Mouse (Mus musculus) midbrain, embryonic 10.5 days (tissue): ENCODE results near the gene Ak2. TPM values are rescaled to one million over a fixed set of nuclear protein-coding genes. Genes with fewer than 3 reads are reported as not detected.

Experiments used
- DNase-seq: peaks from one replicate; pipeline ENCODE4 v3.0.0-alpha.2; 2017; ENCODE audit warnings: low spot score
- H3K27ac ChIP-seq: fragments of 300-500 bp; sonication (generic); replicated peaks from 2 replicates; pipeline ENCODE4 v1.5.1; 2016; ENCODE audit warnings: mild to moderate bottlenecking
- H3K27me3 ChIP-seq: fragments of 300-500 bp; sonication (generic); 2 replicates; pipeline ENCODE4 v1.6.1; 2016; ENCODE audit warnings: low read depth, mild to moderate bottlenecking; ENCODE audit not compliant: poor library complexity, severe bottlenecking
- H3K36me3 ChIP-seq: fragments of 300-500 bp; sonication (generic); 2 replicates; pipeline ENCODE4 v1.6.1; 2016; ENCODE audit warnings: mild to moderate bottlenecking, moderate library complexity
- H3K4me1 ChIP-seq: fragments of 300-500 bp; sonication (generic); 2 replicates; pipeline ENCODE4 v1.6.1; 2016
- H3K4me3 ChIP-seq: fragments of 300-500 bp; sonication (generic); 2 replicates; pipeline ENCODE4 v1.5.1; 2016; ENCODE audit warnings: mild to moderate bottlenecking, moderate library complexity
- H3K9me3 ChIP-seq: fragments of 300-500 bp; sonication (generic); replicated peaks from 2 replicates; pipeline ENCODE4 v1.6.1; 2016; ENCODE audit warnings: mild to moderate bottlenecking
- WGBS: fragments of 180-500 bp; shearing (Covaris S2); methylation state at CpG from one replicate; pipeline ENCODE4 v1.1.7; 2016; 5-methylcytosine and 5-hydroxymethylcytosine counted together
- polyA plus RNA-seq: library from polyadenylated mRNA; unstranded; fragments of >200 nt; fragmentation: Nextera tagmentation; extraction: Ambion mirVana; gene quantifications from 2 replicates; pipeline ENCODE4 v1.2.1, GENCODE M21; 2016

Ak2 gene
- 187 and 205 TPM in 2 replicates for polyA plus RNA-seq

DNA sequence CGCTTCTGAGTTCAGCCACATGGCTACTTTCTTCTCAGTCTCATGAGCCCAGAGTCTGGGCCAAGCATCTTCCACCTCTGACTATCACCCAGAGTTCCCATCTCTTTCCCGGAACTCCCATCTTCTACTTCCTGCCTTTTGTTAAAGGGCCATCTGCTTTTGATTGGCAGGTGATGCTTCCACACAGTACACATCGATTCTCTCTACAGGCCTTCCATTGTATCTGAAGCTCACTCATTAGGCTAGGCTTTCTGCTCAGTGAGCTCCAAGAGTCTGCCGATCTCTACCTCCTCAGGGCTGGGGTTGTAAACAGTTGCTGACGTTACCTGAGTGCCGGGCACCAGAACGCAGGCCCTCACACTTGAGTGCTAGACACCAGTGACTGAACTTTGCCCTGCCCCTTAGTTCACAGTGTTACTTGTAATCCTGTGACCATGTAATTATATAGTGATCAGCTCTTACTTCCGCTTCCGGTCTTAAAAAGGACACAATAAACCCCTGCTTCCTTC is at the start of gene Ak2:
Gene Ak2, plus strand, starts transcription at position 459 of the 509 bp plus-strand sequence.
- Histone ChIP-seq H3K4me1 (peaks cover 31% of the 10 kb centered on the region), H3K27ac (peak within 1 kb of the TSS; percentile 88), H3K9me3 (no peaks in the 10 kb centered on the region)

DNA sequence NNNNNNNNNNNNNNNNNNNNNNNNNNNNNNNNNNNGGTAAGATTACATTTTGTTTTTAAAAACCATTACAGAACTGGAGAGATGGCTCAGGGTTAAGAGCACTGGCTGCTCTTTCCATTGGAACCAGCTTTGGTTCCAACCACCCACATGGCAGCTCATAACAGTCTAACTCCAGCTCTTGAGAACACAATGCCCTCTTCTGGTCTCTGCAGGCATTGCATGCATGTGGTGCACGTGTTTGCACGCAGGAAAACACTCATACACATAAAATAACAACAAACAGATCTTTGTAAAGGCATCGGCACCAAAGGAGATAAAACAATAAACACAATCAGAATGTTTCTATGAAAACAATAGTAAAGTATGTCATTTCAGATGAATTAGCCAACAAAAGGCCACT is 49.4 kb upstream of the Ak2 start:
- H3K9me3 ChIP-seq, result no peaks in the 10 kb centered on the region

More for the DNA sequence above, at the start of gene Ak2:
- Histone ChIP-seq H3K4me3 (peak within 1 kb of the TSS; percentile 78), H3K27me3 (peaks cover 15% of the 10 kb centered on the region), H3K36me3 (peaks cover 9% of the 10 kb centered on the region)
- DNase-seq, result no peak
- WGBS, result 92% methylated on average over 9 of the region's 9 CpGs

DNA sequence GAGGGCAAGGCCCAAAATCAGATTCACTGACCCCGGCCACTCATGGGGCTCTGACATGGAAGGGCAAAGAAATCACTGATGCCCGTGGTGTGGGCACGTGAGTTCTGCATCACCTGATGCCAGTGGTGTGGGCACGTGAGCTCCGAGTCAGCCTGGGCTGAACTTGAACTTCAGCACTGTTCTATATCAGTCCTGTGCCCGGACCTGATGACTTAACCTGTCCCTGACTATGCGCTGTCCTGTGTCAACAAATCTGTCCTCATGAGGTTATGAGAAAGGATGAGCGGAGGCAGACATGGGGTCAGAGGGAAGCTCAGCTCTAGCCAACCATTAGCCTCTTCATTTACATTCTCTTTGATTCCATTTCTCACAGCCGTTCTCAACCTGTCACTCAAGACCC is 45.0 kb upstream of the Ak2 start:
- Histone ChIP-seq H3K9me3 (no peaks in the 10 kb centered on the region), H3K4me3 (no peak overlapping the region), H3K27me3 (no peaks in the 10 kb centered on the region), H3K27ac (no peak overlapping the region), H3K4me1 (peaks cover 18% of the 10 kb centered on the region), H3K36me3 (no peaks in the 10 kb centered on the region)
- 82% methylated on average over 9 of the region's 9 CpGs for WGBS
- no peak for DNase-seq

More for the DNA sequence above, 49.4 kb upstream of the Ak2 start:
- H3K36me3 ChIP-seq, result no peaks in the 10 kb centered on the region
- no peak overlapping the region for H3K27ac ChIP-seq
- WGBS, result 65% methylated on average over 3 of the region's 3 CpGs
- no peak for DNase-seq
- peaks cover 14% of the 10 kb centered on the region for H3K4me1 ChIP-seq
- no peak overlapping the region for H3K4me3 ChIP-seq
- H3K27me3 ChIP-seq, result no peaks in the 10 kb centered on the region

DNA sequence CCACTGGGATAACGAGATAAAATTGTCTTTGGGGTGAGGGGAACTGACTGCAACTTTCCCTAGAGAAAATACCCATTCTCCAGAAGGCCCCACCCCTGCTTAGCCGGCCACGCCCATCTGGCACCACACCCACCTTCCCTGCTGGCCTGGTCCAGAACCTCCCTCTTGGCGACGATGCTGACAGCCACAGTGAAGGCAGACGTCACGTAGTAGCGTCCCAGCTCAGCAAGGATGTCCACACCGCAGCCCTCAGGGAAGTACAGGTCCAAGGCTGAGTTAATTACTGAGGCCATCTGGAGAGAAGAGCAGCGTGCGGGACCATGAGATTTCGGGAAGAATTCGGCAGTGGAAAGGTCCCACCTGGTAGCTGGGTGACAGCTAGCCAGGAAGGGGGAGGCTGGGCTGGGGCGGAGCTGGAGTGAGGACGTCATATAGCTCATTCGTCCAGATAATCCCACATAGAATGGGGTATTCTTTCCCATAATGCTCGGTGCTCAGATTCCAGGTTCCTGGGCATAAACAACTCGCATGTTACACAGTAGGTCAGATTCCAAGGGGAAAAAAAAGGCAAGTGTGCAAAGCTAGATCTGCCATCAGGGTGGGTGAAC is 44.3 kb upstream of the Ak2 start:
- H3K4me1 ChIP-seq, result peaks cover 18% of the 10 kb centered on the region
- no peaks in the 10 kb centered on the region for H3K36me3 ChIP-seq
- no peaks in the 10 kb centered on the region for H3K27me3 ChIP-seq
- 19% methylated on average over 18 of the region's 18 CpGs for WGBS
- no peak for DNase-seq
- H3K27ac ChIP-seq, result no peak overlapping the region
- no peaks in the 10 kb centered on the region for H3K9me3 ChIP-seq
- H3K4me3 ChIP-seq, result no peak overlapping the region

DNA sequence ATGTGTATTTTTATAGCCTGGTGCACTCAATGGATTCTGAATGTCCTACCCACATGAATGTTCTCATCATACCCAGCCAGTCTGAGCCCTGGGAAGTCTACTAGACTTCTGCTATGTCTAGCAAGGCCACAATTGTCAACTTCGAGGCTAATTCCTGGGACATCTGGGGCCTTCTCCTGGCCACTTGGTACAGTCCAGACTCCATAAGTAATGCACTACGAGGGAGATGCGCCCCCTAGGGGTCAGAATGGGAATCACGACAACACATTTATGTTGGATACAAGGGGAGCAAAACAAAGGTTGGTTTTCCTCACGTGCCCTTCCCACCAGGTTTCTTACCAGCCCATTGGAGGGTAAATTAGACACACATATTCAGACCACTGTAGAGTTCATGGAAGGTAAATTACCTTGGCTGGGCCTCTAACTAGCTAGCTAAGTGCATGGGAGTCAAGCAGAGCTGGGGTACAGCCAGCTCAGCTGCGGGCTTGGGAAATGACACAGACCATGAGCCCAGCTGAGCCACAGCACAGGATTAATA is 43.6 kb upstream of the Ak2 start:
- peaks cover 18% of the 10 kb centered on the region for H3K4me1 ChIP-seq
- DNase-seq, result peak; percentile 61
- no peaks in the 10 kb centered on the region for H3K36me3 ChIP-seq
- no peak overlapping the region for H3K27ac ChIP-seq
- H3K9me3 ChIP-seq, result no peaks in the 10 kb centered on the region
- WGBS, result 28% methylated on average over 6 of the region's 6 CpGs
- H3K4me3 ChIP-seq, result no peak overlapping the region
- H3K27me3 ChIP-seq, result no peaks in the 10 kb centered on the region

DNA sequence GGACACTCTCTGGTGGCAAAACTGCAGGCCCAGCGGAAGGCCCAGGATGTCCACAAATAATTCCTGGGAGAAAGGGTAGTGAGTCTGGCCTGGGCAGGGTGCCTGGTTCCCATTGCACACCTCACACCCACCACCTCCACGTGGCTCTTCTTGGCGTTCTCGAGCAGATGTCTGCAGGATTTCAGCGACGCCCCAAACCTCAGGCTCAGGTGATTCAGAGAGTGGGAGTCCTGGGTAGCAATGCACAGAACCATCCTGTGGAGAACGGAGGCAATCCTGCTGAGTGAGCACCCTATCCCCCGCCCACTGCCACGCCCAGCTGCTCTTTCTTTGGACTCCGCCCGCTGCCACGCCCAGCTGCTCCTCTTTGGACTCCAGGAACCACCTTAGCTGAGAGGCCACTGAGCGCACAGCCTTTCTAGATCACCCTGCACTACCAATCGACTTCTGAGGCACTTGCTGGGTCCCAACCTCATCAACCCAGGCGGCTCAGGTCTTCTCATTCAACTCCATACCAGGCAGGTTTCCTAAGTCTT is 42.2 kb upstream of the Ak2 start:
- DNase-seq, result no peak
- Histone ChIP-seq H3K4me3 (no peak overlapping the region), H3K27me3 (no peaks in the 10 kb centered on the region), H3K27ac (no peak overlapping the region), H3K9me3 (no peaks in the 10 kb centered on the region), H3K36me3 (no peaks in the 10 kb centered on the region), H3K4me1 (peaks cover 24% of the 10 kb centered on the region)
- 44% methylated on average over 15 of the region's 15 CpGs for WGBS

DNA sequence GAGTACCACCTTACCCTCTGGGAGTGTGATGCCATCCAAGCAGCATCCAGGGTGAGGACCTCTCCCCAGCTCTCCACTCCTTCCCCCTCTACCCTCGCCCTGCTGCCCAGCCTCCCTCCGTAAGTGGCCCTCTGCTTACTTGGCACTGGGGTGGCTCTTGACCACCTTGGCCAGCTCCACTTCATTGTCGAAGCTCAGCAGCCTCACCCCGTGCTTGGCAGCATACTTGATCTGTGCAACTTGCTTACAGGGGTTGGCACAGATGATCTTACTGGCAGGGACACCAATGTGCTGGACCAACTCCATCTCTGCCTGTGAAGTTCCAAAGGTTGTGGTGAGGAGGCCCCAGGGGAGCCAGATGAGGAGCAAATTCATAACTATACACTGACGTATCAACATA is 41.3 kb upstream of the Ak2 start:
- Histone ChIP-seq H3K27me3 (no peaks in the 10 kb centered on the region), H3K27ac (no peak overlapping the region), H3K9me3 (no peaks in the 10 kb centered on the region), H3K4me3 (no peak overlapping the region), H3K36me3 (no peaks in the 10 kb centered on the region), H3K4me1 (peaks cover 33% of the 10 kb centered on the region)
- WGBS, result 83% methylated on average over 5 of the region's 5 CpGs
- no peak for DNase-seq

DNA sequence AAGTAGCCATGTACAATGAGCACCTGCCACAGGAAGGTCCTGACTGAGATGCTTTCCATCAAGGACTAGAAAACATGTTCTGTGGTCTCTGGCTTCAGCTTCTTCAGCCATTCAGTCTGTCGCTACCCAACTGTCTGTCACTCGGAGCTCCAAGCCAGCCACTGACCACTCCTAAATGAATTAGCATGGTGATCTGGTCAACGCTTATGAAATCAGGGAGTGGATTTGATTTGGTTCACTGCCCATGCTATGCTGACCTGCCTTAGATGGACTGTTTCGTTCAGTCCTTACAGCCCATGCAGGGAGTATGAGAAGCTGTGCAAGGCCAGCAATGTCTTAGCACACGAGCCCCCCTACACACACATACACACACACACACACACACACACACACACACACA is 37.9 kb upstream of the Ak2 start:
- H3K27me3 ChIP-seq, result no peaks in the 10 kb centered on the region
- H3K27ac ChIP-seq, result no peak overlapping the region
- peaks cover 28% of the 10 kb centered on the region for H3K4me1 ChIP-seq
- H3K4me3 ChIP-seq, result no peak overlapping the region
- DNase-seq, result no peak
- WGBS, result 81% methylated on average over 5 of the region's 5 CpGs
- no peaks in the 10 kb centered on the region for H3K9me3 ChIP-seq
- H3K36me3 ChIP-seq, result no peaks in the 10 kb centered on the region

DNA sequence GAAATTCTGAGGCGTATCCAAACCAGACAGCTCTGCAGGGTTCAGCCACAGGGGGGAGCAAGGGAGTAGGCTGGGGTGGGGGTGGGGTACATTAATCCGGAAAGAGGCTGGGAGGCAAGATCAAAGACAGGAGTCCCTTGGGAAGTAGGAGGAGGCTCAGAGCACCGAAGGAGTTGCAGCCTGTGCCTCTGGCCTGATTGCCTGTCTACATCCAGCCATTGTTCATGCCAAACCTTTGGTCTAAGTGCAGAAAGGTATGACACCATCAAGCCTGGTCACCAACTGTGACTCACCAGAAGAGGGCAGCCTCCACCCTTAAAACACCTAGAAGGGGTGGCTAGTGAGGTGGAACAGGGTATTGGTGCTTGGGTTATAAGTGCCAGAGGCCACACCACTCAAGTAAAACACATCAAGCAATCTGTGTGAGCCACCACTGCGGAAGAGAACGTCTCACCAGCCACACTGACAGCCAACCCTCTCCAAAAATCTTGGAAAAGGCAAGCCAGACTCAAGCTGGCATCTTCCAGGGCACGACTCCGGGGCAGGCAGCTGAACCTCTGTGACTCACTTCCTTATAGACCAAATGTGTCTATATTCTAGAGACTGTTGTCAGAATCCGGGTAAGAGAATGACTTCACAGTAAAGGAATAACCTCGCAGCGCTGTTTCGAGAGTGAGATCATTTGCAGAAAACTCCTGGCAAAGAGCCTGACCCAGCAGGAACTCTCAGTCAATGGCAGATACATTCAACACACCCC is 34.4 kb upstream of the Ak2 start:
- no peaks in the 10 kb centered on the region for H3K36me3 ChIP-seq
- DNase-seq, result peak; percentile 66
- no peak overlapping the region for H3K27ac ChIP-seq
- peaks cover 43% of the 10 kb centered on the region for H3K4me1 ChIP-seq
- H3K4me3 ChIP-seq, result no peak overlapping the region
- peaks cover 29% of the 10 kb centered on the region for H3K27me3 ChIP-seq
- H3K9me3 ChIP-seq, result no peaks in the 10 kb centered on the region
- WGBS, result 53% methylated on average over 11 of the region's 11 CpGs

DNA sequence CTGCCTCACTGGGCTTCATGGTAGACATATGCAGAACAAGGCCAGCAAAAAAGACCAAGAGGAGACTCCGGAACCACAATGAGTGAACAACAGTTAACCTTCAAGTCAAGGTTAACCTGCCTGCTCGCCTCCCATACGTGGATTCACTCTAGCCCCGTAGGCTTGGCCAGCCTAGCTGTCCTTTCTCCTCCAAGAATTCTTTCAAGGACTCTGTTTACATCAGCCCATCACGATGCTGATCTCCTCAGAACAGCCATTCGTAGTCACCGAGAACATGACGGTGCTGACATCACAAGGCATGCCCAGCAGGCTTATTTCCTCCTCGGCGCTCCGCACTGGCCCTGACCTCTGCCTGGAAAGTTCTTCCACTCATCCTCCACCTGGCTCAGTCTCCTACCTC is 33.6 kb upstream of the Ak2 start:
- DNase-seq, result no peak
- Histone ChIP-seq H3K36me3 (no peaks in the 10 kb centered on the region), H3K27ac (no peak overlapping the region), H3K4me1 (peaks cover 49% of the 10 kb centered on the region), H3K4me3 (no peak overlapping the region), H3K27me3 (peaks cover 32% of the 10 kb centered on the region), H3K9me3 (no peaks in the 10 kb centered on the region)
- 88% methylated on average over 11 of the region's 11 CpGs for WGBS

DNA sequence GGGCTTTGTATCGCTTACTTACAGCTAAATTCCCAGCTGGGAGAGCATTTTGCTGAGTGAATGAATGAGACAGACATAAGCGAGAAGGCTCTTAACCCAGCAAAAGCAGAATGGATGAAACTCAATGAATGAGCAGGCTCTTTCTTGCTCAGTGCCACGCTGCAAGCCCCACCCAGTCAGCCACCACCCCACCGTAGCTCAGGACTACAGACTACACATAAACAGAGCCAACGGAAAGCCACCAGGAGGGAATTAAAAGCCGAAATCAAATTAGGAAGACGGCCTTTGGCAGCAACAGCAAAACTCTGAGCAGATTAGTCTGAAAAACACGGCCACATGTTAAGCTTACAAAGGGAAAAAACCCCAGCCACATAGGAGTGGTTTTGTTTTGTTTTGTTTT is 32.9 kb upstream of the Ak2 start:
- Histone ChIP-seq H3K4me1 (peaks cover 46% of the 10 kb centered on the region), H3K27ac (no peak overlapping the region), H3K4me3 (no peak overlapping the region), H3K36me3 (no peaks in the 10 kb centered on the region), H3K27me3 (peaks cover 38% of the 10 kb centered on the region), H3K9me3 (no peaks in the 10 kb centered on the region)
- 73% methylated on average over 8 of the region's 8 CpGs for WGBS
- DNase-seq, result no peak

DNA sequence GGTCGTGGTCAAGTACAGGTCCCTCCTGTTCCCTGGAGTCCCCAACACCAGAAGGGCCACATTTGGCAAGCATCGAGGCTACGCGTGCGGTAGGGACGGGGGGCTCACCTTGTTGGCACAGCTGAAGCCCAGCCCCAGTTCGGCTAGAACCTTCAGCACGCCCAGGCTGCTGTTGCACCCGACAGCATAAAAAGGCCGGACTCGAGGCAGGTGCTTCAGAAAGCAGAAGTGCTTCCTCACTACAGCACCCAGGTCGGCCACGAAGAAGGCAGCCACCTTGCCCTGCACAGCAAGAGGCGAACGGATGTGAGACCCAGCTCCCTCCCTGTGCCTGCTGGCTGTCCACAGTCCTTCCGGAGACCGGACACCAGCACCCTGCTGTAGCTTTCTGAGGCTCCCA is 32.1 kb upstream of the Ak2 start:
- H3K36me3 ChIP-seq, result no peaks in the 10 kb centered on the region
- no peaks in the 10 kb centered on the region for H3K9me3 ChIP-seq
- peaks cover 39% of the 10 kb centered on the region for H3K4me1 ChIP-seq
- no peak overlapping the region for H3K4me3 ChIP-seq
- H3K27me3 ChIP-seq, result peaks cover 47% of the 10 kb centered on the region
- H3K27ac ChIP-seq, result no peak overlapping the region
- no peak for DNase-seq
- 87% methylated on average over 17 of the region's 17 CpGs for WGBS
